Mouse (Mus musculus): Measurements from ENCODE around the gene Tnp1. TPM values are rescaled to one million over a fixed set of nuclear protein-coding genes. Genes with fewer than 3 reads are reported as not detected.

Gene Tnp1
- total RNA-seq (2021), result not detected

DNA sequence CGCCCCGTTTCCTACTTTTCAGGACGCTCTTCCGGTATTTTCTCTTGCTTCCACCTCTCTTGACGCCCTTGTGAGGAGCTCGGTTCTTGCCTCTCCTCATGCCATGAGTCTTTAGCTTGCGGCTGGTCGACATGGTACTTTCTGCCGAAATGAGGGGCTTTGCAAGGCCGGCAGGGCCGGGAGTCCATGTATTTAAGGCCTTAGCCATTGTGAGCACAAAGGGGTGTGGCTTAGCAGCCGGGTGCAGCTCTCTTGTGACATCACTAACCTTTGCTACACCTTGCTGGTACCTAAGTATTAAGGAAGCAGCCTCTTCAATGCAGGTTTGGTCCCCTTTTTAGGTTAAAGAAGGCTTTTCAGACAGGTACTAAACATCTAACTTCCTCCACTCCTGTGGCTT, at the start of gene Tnp1:
Gene Tnp1, minus strand, starts transcription at position 179 of the 400 bp plus-strand sequence.
- DNase-seq, result no peak

DNA sequence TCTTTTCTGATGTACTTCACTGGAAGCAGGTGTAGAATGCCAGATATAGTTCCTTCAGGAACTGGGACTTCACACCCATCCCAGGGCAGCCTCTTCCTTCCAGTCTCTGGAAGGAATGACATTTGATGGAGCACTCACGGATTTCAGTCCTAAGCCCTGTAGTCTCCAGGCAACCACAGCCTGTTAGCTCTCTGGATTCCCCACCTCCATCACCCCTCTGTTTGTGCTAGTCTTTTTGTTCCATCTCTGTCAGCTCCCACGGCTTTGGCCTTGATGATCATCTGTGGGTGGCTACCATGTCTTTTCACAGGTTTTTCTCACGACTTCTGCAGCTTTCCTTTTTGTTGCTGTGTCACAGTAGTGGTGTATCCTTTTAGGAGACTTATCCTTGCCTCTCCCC, 48.6 kb upstream of the Tnp1 start:
- DNase-seq, result peak in 1 of 2 experiments; percentile 25

DNA sequence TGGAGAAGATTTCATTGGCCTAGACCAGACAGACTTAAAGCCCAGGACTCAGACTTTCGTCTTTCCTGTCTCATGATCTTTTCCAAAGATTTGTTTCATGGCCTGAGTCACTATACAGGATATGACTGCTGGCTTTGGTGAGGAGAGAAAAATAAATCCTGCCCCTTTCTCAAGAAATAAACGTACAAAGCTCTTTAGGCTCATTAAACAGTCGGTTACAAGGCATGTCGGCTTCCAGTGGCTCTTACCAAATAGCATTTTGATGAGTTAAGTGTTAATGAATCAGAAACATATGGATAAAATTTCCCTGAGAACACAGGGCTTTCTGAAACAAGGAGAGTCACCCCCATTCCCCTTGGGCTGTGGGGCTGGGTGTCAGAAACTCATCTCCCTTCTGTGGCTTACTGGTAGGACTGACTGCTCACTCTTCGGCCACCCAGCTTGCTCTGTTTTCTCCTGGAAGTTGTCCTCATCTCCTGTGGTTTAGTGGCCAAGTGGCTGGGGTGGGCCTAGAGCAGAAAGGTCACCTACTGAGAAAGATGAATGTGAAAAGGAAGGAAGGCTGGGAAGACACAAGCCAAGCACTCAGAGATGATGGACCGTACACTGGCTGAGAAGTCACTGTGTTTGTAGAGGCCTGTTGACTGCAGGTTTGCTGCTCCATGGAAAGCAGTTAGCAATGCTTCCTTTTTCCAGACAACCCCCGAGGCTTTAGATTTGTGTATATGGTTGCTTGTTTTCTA, 46.0 kb upstream of the Tnp1 start:
- DNase-seq, result no peak

DNA sequence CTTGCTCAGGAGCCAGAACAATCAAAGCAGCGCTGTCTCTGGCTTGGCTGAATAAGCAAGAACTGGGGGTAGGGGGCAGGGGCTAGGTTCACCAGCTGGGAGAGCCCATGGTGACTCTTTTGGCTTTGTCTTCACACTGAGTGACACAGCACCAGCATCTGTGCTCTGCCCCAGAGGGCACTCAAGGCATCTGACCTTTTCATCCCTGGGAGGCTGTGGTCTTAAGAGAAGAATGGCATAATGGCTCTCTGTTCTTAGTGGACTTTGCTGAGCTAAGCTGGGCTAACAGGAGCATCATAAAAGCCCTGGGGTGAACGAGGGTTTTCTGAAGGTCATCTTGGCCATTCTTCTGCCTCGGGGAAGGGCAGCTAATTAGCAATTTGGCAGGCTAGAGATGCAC, 44.6 kb upstream of the Tnp1 start:
- no peak for DNase-seq

DNA sequence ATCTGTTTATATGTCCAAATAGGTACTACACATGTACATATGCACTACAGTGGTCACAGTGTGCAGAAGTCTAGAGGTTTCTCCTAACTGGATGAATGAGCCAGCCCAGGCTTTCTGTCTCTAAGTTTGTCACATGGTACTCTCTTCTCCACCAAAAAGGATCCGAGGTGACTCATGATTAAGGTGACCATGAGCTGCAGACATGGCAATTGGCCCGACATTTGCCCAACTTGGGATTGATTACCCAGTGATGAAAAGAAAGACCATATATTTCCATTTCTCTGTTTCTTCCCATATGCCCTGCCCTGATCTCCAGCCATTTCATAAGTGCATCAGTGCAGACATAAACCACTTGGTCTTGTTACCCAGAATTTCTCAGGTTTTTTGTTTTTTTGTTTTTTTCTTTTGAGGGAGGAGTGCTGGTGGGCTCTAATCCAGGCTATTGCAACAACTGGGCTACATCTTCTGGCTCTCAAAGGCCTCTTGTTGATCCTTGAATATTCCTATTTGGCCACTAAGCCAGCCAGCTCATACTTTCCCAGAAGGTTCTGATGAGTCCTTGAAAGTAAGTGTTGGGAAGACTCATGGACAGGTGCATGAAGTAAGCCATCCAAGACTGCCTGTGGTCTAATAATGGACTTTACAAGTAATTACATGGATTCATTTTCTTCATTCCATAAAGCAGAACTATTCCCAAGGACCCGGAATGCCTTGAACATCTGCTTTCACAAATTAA, 40.7 kb upstream of the Tnp1 start:
- no peak for DNase-seq

DNA sequence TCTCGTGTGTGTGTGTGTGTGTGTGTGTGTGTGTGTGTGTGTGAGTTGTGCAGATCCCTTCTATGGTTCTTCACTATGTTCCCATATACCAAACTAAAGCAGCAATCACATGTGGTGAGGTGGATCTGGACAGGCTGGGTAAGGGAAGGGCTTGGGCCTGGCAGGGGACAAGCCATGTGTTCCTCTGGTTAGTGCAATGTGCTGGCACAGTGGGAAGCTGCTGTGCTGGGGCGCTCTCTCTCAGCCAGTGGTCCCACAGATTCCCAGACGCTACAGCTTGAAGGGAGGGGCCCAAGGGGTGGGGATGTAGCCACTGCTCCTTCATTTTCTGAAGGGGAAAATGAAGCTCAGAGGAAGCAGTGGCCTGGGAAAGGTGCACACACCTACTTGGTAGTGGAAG, 40.1 kb upstream of the Tnp1 start:
- DNase-seq, result no peak

DNA sequence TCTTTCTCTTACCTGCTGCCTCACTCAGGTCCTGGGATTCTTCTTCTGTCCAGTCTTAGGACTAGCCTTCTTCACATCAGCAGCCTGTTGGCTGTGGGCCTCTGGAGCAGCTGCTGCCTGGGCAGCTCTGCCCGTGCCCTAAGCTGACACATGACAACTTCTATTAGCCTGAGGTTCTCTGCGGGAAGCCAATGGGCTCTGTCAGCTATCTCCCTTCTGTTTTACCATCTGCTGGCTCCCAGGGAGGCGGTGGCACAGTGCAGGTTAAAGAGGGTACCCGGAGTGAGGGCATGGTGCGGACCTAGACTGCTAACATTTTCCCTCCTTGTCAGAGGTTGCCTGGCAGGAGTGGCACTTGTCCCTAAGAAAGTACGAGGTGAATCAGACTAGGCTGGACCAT, 39.5 kb upstream of the Tnp1 start:
- DNase-seq, result no peak

DNA sequence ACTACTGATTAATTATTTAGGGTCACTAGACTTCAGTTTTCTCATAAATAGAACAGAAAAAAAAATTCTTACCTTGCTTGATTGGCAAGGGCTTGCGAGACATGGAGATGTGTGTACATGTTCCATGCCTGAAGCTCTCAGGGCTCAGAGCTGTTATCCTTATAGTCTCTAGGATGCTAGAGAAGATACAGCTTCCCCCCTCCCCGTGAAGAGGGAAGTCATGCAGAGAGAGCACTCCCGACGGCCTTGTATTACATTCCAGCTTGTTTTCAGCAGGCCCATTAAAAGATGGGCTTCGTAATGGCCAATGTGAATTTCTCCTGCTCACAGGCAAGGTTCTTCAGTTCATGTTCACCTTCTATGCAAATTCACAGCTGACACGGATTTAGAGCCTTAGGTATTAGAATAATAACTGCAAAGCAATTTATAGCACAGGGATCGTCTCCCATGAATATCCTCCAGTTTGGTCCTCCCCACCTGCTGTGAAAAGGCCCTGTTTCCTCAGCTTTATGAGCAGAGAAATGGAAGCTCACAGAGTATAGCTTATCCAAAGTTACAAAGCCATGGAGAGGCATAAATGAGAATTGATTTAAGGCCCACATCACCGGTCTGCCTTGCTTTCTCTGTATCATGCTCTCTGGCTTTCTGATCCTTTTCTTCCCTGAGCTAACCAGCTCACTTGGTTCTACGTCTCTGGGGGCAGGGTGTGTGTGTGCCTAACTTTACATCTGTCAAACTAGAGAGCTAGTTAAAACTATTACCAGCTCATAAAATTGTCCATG, 38.0 kb upstream of the Tnp1 start:
- no peak for DNase-seq

DNA sequence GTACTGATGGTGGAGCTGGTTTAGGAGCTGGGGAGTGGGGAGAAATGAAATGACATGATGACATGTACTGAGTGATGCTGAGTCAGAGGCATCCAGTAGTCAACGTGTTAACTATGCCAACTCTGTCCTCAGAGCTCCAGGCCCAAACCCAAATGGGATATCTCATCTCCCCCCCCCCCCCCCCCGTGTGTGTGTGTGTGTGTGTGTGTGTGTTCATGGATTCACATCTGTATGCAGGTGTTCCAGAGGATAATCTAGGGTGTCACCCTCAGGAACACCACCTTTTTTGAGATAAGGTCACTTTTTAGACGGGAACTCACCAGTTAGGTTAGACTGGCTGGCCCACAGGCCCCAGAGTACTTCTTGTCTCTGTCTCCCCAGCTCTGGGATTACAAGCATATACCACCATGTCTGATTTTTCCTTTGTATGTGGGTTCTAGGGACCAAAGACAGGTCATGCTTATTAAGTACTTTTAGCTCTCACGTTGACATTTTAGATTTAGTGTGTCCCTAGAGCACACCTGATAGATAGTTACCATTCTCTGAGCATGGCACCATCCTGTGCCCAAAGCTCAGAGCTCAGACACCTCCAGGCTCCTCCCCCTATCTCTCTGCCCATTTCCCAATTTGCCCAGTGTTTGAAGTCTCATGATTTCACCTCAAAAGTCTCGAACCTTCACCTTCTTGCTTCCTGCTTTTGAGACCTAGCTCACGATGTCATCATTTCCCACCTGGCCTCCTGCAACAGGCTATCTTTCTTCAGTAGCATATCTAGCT, 31.4 kb upstream of the Tnp1 start:
- DNase-seq, result no peak

DNA sequence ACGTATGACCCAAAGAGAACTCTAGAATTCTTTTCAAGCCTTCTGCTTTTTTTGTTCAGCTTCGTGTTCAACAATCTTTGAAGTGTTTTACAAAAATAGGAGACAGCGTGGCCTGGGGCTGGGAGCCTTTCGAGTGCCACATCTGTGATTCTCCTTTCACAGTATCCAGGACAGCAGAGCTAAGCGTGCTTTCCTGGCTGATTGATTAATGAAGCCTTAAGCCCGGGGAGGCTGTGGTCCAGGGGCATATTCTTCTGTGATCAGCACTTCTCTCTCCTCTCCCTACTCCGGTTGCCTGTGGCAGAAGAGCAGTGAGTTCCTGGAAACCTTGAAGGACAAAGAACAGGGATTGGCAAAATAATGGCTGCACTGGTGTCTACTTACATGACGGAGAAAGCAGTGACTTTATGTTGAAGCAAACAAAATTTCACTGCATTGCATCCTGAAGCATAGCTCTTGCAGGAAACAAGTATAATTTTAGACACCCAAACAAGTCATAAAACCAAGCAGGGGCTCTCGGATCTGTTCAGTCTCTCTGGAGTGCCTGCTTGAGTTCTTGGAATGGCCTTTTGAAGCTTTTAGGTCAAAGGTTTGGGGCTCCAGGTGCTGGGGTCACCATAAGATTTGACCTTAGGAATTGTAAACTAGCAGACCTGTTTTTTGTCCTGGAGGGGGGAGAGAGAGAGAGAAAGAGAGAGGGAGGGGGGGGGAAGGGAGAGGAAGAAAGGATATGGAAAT, 30.4 kb upstream of the Tnp1 start:
- DNase-seq, result no peak

DNA sequence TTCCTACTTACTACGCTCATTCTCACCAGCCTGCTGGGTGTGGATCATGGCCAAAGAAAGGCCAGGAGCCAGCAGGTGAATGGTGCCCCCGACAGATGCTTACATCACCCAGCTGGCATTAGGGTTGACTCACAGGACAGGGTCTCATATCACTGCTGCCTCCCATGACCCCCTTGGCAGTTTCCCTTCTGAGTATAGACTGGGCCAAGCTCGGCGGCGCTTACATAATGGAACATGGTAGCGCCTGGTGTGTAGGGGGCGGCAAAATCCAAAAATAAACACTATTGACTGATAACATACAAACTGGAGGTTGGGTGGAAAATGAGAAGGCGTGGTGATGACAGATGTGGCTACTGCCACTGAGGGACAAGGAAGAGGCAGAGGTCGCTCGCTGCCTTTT, 28.0 kb upstream of the Tnp1 start:
- DNase-seq, result no peak

DNA sequence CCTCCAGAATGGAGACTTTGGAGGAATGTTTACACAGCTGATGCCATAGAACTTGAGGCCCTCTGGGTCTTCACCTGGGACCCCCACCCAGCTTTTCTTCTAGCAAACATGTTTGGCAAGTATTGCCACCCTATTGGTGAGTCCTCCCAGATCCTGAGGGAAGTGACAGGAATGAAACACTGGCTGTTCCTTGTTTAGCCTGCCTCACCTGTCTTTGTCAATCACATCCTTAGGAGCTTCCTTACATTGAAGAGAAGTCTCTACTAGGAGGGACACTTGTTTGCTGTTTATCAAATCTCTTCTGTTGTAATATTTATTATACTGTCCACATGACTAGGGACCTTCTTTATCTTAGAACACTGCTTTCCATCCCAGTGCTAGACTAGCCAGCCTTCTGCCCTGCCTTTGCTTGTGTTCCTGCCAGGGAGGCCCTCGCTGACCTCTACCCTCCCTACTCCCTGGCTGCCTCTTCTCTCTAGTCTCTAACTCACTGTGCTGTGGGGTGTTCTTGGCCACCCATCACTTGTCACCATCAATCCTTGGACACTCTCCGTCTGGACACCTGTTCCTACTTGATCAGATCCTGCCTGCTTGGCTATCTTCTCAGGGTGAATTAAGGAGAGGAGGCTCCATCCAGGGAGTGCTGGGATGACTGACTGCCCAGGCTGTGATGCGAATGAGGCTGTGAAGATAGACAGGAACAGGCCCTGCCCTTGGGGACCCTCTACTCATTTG, 25.1 kb upstream of the Tnp1 start:
- DNase-seq, result no peak

DNA sequence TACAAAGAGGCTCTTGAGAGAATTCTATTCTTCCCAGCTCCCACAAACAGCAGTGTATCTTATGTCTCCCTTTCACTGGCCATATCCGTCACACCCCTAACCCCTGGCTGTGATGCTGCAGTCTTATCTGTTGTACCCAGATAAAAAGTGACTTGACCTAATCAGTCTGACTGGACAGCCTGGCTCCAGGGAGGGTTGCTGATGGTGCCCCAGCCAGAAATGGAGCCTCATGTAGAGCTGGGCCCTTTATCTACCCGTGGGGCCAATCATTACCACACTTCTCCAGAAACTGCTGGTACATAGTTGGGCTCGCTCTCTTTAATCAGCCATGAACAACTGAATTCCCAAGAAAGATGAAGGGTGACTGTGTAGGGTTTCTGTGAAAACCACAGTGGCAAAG, 22.8 kb upstream of the Tnp1 start:
- no peak for DNase-seq

DNA sequence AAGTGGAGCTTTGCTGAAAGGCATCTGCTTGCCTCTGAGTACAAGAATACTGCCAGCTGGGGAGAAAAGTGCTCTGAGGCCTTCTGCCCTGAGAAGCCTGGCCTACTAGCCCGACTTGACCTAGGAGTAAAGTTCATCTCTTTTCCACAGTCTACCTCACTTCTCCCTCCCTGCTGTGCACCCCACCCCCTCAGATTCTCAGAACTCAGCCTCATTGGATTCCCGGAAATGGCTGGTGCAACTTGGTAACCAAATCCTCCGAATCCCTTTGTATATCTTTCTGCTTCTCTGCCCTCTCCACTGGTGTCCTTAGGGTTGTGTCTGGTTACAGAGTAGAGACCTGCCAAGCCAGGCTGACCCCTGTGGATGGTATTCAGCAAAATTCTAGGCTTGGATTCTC, 20.8 kb upstream of the Tnp1 start:
- no peak for DNase-seq

DNA sequence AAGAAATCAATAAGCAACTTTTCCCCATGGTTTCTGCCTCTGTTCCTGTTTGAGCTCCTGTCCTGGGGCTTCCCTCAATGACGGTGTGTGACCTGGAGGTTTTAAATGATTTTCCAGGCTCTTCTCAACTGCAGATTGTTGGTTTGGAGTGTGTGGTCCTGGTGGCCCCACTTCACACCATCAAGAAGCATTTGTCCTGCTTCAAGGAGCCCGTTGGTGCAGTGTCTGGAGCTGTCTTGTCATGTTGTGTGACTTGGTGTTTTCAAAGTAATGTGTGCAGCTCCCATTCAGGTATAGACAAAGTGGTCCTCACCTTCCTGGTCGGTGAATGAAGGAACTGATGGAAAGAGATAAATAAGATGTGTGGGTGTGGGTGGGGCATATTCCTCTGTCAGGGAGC, 20.0 kb upstream of the Tnp1 start:
- DNase-seq, result no peak

DNA sequence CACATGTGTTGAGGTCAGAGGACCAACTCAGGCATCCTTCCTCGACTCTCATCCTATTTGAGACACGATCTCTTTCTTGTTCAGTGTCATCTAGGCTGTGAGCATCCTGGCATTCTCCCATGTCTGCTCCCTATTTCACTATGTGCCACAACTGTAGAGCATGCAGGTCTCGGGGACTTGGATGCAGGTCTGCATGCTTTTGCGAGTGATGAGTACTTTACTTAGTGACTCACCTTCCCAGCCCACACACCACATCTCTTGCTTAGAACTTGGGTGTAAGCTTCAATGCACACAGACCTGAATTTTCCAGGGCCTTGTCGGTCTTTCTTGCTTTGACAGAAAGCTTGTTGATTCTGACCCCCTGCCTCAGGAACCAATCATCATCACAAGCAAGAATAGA, 16.8 kb upstream of the Tnp1 start:
- no peak for DNase-seq

DNA sequence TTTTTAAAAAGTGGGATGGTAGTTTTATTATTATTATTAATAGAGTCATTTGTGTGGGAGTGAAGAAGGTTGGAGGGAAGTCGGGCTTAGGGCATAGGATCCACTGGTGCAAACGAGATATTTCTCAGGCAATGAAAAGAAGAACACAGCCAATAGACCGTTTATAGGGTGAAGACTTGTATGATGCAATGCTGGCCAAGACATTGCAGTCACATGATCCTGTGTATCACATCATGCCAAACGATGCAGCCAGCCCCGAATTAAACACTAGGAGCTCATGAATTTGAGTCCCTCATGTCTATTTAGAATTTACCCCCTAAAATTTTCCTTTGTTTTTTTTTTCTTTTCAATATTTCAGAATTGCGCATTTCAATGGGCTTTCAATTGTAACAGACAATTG, 13.0 kb upstream of the Tnp1 start:
- no peak for DNase-seq

DNA sequence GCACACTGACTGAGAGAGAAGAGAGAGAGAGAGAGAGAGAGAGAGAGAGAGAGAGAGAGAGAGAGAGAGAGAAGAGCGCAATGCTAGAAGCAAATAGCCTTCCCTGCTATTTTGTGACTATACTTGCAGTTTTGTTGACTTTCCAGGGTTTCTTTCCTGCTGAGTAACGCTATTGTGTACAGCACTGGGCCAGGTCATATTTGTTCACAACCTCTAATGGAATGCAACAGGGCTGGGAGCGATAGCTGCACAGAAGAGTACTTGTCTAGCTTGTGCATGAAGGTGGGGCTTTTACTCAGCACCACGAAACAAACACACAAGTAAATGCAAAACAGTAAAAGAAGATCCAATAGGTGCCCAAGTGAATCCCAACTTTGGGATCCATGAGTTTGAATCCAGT, 11.7 kb upstream of the Tnp1 start:
- DNase-seq, result no peak

DNA sequence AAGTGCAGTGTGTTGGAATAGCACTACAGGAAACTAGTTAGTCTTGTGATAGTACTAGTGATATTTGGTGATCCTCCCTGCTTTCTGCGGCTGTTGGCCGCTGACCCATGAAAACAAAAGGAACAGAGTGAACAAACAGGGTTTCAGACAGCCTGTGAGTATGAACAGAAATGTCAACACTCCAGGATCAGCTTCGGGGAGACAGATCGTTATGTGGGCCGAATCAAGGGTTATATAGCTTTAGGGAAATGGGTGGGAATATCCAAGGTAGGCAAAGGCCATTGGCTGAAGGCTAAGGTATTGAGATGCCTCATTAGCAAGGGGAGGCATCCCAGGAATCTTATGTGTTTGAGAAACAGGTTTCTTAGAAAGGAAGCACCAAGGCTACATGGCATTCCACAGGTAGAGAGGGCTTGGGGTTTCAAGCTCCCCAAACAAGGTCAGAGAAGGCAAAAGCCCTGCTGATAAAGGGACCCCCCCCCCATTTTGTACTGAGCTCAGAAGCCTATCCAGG, 11.1 kb upstream of the Tnp1 start:
- DNase-seq, result no peak

DNA sequence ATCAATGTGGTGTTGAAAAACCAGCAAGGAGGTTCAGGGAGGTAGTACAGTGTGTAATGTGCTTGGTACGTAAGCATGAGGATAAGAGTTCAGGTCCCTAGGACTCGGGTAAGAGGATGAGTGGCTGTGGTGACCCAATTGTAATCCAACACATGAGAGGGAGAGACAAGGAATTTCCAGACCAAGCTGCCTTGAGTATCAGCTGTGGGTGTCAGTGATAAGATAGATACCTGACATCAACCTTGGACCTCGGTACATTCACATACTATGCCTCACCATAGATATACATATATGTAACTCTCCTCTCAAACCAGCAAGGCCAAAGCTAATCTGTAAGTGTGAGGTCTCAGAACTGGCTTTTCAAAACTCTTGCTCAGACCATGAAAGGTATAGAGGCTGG, 10.4 kb upstream of the Tnp1 start:
- DNase-seq, result no peak

DNA sequence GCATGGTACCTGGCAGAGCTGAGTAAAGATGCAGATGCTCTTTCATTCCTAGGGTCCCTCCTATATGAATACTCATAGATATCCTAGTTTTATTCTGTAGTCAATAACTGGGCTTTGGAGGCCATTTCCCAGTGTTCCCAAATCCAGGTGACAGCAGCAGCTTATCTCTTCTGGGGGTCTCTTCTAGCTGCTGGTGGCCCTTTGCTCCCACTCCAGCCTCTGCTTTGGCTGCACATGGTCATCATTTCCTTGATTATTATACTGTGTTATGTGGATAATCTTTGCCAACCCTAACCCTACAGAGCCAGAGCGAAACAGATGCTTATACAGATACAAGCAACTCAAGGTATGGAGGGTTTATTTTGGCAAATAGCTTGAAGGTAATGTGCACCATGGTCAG, 8.9 kb downstream of the Tnp1 start:
- no peak for DNase-seq

Measured in layer of hippocampus, postnatal 36 days (tissue).